28 mouse cellular contexts compared by ENCODE assay signal in genomic region chr4:107221524-107221923, GRCm38 (mm10). TPM values are rescaled to one million over a fixed set of nuclear protein-coding genes. Genes with fewer than 3 reads are reported as not detected.
DNase-seq lines count a peak whose midpoint lies in the region; ATAC-seq lines count a peak whose summit lies in the region.
"Had no signal": no experiment of that assay in that cellular context is flagged by ENCODE, and none has a peak within 500 bp of the region (broad histone marks: within the 10 kb centered on the region; RNA-seq: fewer than 3 reads in every experiment).

No protein-coding gene starts in this region.

- H3K4me3 ChIP-seq in forebrain, embryonic 12.5 days (replicated peaks) = no peak overlapping the region
- H3K4me3 ChIP-seq: embryonic facial prominence, embryonic 15.5 days; heart, embryonic 13.5 days; hindbrain, embryonic 13.5 days; limb, embryonic 10.5 days; megakaryocyte, embryonic 14.5 days; midbrain, embryonic 13.5 days had no signal

- no peak for ATAC-seq in forebrain, embryonic 12.5 days (ENCODE audit: low FRiP score)
- ATAC-seq: forebrain, embryonic 16.5 days; midbrain, embryonic 13.5 days; Patski had no signal

- no peaks in the 10 kb centered on the region for H3K27me3 ChIP-seq in forebrain, embryonic 12.5 days
- H3K27me3 ChIP-seq: CH12.LX; embryonic facial prominence, embryonic 15.5 days; hindbrain, embryonic 13.5 days; midbrain, embryonic 13.5 days; Patski had no signal

- WGBS in forebrain, embryonic 12.5 days = 91% methylated on average over 5 of the region's 5 CpGs

- H3K9me3 ChIP-seq in forebrain, embryonic 12.5 days = no peaks in the 10 kb centered on the region
- H3K9me3 ChIP-seq: embryonic facial prominence, embryonic 15.5 days; G1E; heart, embryonic 13.5 days; hindbrain, embryonic 13.5 days; limb, embryonic 10.5 days; megakaryocyte, embryonic 14.5 days; midbrain, embryonic 13.5 days had no signal

- no peak overlapping the region for H3K4me2 ChIP-seq in forebrain, embryonic 12.5 days
- H3K4me2 ChIP-seq: embryonic facial prominence, embryonic 15.5 days; heart, embryonic 13.5 days; hindbrain, embryonic 13.5 days; liver, embryonic 11.5 days; midbrain, embryonic 13.5 days had no signal

- no peaks in the 10 kb centered on the region for H3K4me1 ChIP-seq in forebrain, embryonic 12.5 days
- H3K4me1 ChIP-seq: hindbrain, embryonic 13.5 days; midbrain, embryonic 13.5 days had no signal

- DNase-seq in cerebellum, adult 18-20 months = peak; percentile 13 to 17
- DNase-seq in cerebellum, adult 8-10 months = no peak
- peak; percentile 29 for DNase-seq in ovary, postnatal 36 days (ENCODE audit: low spot score)
- no peak for DNase-seq in ovary, postnatal 14 days (ENCODE audit: low spot score)
- DNase-seq in cerebellum, postnatal 14 days = peak; percentile 31 to 36
- DNase-seq in spleen, postnatal 36 days (ENCODE audit: low spot score in 2 of 2) = no peak
- DNase-seq: adrenal gland, postnatal 14 days; B cell, adult 2 months; gastrocnemius, postnatal 14 days; heart, adult 11 months; heart, postnatal 36 days; kidney, adult 2 months; lung, adult 2 months; lung, postnatal 14 days; right cerebral cortex, postnatal 14 days had no signal

- no peaks in the 10 kb centered on the region for H3K36me3 ChIP-seq in forebrain, embryonic 12.5 days (replicated peaks)
- H3K36me3 ChIP-seq: embryonic facial prominence, embryonic 15.5 days; G1E; heart, embryonic 13.5 days; hindbrain, embryonic 13.5 days; limb, embryonic 10.5 days; midbrain, embryonic 13.5 days had no signal

- no peak overlapping the region for H3K27ac ChIP-seq in forebrain, embryonic 12.5 days
- H3K27ac ChIP-seq: embryonic facial prominence, embryonic 15.5 days; heart, embryonic 13.5 days; hindbrain, embryonic 13.5 days; kidney, postnatal 0 days; limb, embryonic 10.5 days; midbrain, embryonic 13.5 days had no signal

- no peak overlapping the region for H3K9ac ChIP-seq in forebrain, embryonic 12.5 days
- H3K9ac ChIP-seq: embryonic facial prominence, embryonic 15.5 days; heart, embryonic 13.5 days; hindbrain, embryonic 13.5 days; midbrain, embryonic 13.5 days had no signal

RNA-seq across cellular contexts. Expression of gene Ldlrad1, which starts 12.5 kb away (rescaled TPM):
- not detected in 2 replicates for polyA plus RNA-seq in forebrain, embryonic 12.5 days (2016; fragmentation: Nextera tagmentation; extraction: Ambion mirVana)
- polyA plus RNA-seq: forebrain, embryonic 16.5 days; G1E; heart, embryonic 13.5 days; hindbrain, embryonic 13.5 days; kidney, adult 2 months; kidney, postnatal 0 days; limb, embryonic 10.5 days; liver, embryonic 11.5 days; midbrain, embryonic 13.5 days; Patski had no signal

RNA-seq across cellular contexts. Expression of gene Lrrc42, which starts 31.8 kb away (rescaled TPM):
- polyA plus RNA-seq in forebrain, embryonic 12.5 days (2016; fragmentation: Nextera tagmentation; extraction: Ambion mirVana) = 74.3 and 79.9 TPM in 2 replicates

RNA-seq across cellular contexts. Expression of gene Hspb11, which starts 31.9 kb away (rescaled TPM):
- polyA plus RNA-seq in forebrain, embryonic 12.5 days (2016; fragmentation: Nextera tagmentation; extraction: Ambion mirVana) = 34.3 and 37.8 TPM in 2 replicates

RNA-seq across cellular contexts. Expression of gene Tceanc2, which starts 42.6 kb away (rescaled TPM):
- 22.1 and 26.5 TPM in 2 replicates for polyA plus RNA-seq in forebrain, embryonic 12.5 days (2016; fragmentation: Nextera tagmentation; extraction: Ambion mirVana)

RNA-seq across cellular contexts. Expression of gene Tmem59, which starts 43.3 kb away (rescaled TPM):
- polyA plus RNA-seq in forebrain, embryonic 12.5 days (2016; fragmentation: Nextera tagmentation; extraction: Ambion mirVana) = 289 and 296 TPM in 2 replicates

Comparison
In these comparisons a context has a peak if more than half of its experiments do, and no peak if none do; other contexts are left out.
1. DNase-seq: peak in cerebellum, adult 18-20 months (2 of 2), ovary, postnatal 36 days (single experiment) and cerebellum, postnatal 14 days (2 of 2); none in cerebellum, adult 8-10 months (single experiment), ovary, postnatal 14 days (single experiment) and spleen, postnatal 36 days (0 of 2).